ENCODE assay signal across 20 mouse cellular contexts in genomic region chr6:97303277-97304109, GRCm38 (mm10). TPM values are rescaled to one million over a fixed set of nuclear protein-coding genes. Genes with fewer than 3 reads are reported as not detected.
A peak's percentile ranks its signal among the peaks of the same experiment; 100 is the strongest.
DNase-seq lines count a peak whose midpoint lies in the region; ATAC-seq and TF ChIP-seq lines count a peak whose summit lies in the region.
"Had no signal": no experiment of that assay in that cellular context is flagged by ENCODE, and none has a peak within 500 bp of the region (broad histone marks: within the 10 kb centered on the region; RNA-seq: fewer than 3 reads in every experiment).

No protein-coding gene starts in this region.

- H3K9me3 ChIP-seq in hindbrain, embryonic 14.5 days (ENCODE audit: control insufficient read depth, low read length) = no peaks in the 10 kb centered on the region
- H3K9me3 ChIP-seq in hindbrain, embryonic 12.5 days (replicated peaks) = no peaks in the 10 kb centered on the region
- H3K9me3 ChIP-seq: embryonic facial prominence, embryonic 12.5 days; limb, embryonic 13.5 days; midbrain, embryonic 15.5 days had no signal

- TF ChIP-seq CTCF in layer of hippocampus, adult 2 months (conservative IDR thresholded peaks at IDR 0.05) = no peak
- TF ChIP-seq CTCF in thymus, adult 2 months (IDR thresholded peaks at IDR 0.05; ENCODE audit: borderline replicate concordance, control insufficient read depth, extremely low read depth, insufficient read depth, low read length, poor library complexity) = no peak

- H3K9ac ChIP-seq in hindbrain, embryonic 14.5 days = no peak overlapping the region
- no peak overlapping the region for H3K9ac ChIP-seq in hindbrain, embryonic 12.5 days
- H3K9ac ChIP-seq: embryonic facial prominence, embryonic 12.5 days; limb, embryonic 13.5 days; liver, postnatal 0 days; midbrain, embryonic 15.5 days had no signal

- no peak overlapping the region for H3K4me3 ChIP-seq in hindbrain, embryonic 14.5 days (replicated peaks; ENCODE audit: low read length)
- no peak overlapping the region for H3K4me3 ChIP-seq in hindbrain, embryonic 12.5 days
- no peak overlapping the region for H3K4me3 ChIP-seq in layer of hippocampus, adult 2 months
- H3K4me3 ChIP-seq in thymus, adult 2 months (ENCODE audit: control insufficient read depth, insufficient read depth, low read length) = no peak overlapping the region
- H3K4me3 ChIP-seq: embryonic facial prominence, embryonic 12.5 days; limb, embryonic 13.5 days; midbrain, embryonic 15.5 days had no signal

- 67% methylated on average over 9 of the region's 9 CpGs for WGBS in hindbrain, embryonic 14.5 days
- WGBS in hindbrain, embryonic 12.5 days = 77% methylated on average over 9 of the region's 9 CpGs
- WGBS in thymus, adult 2 months = 97% methylated on average over 9 of the region's 9 CpGs

- H3K36me3 ChIP-seq in hindbrain, embryonic 14.5 days (replicated peaks; ENCODE audit: control insufficient read depth, insufficient read depth) = peaks cover 37% of the 10 kb centered on the region
- peaks cover 35% of the 10 kb centered on the region for H3K36me3 ChIP-seq in hindbrain, embryonic 12.5 days
- no peaks in the 10 kb centered on the region for H3K36me3 ChIP-seq in thymus, adult 2 months (ENCODE audit: control insufficient read depth, insufficient read depth, low read length)
- H3K36me3 ChIP-seq: embryonic facial prominence, embryonic 12.5 days had no signal

- H3K27ac ChIP-seq in hindbrain, embryonic 14.5 days = no peak overlapping the region
- no peak overlapping the region for H3K27ac ChIP-seq in hindbrain, embryonic 12.5 days
- H3K27ac ChIP-seq in layer of hippocampus, adult 2 months = peak overlapping the region; percentile 77
- H3K27ac ChIP-seq in thymus, adult 2 months (ENCODE audit: control insufficient read depth, insufficient read depth, low read length) = no peak overlapping the region
- H3K27ac ChIP-seq: embryonic facial prominence, embryonic 12.5 days; limb, embryonic 13.5 days; midbrain, embryonic 15.5 days had no signal

- H3K4me2 ChIP-seq in hindbrain, embryonic 14.5 days (replicated peaks) = no peak overlapping the region
- no peak overlapping the region for H3K4me2 ChIP-seq in hindbrain, embryonic 12.5 days (replicated peaks)
- H3K4me2 ChIP-seq: embryonic facial prominence, embryonic 12.5 days; heart, embryonic 11.5 days; limb, embryonic 13.5 days; midbrain, embryonic 15.5 days had no signal

- no peaks in the 10 kb centered on the region for H3K4me1 ChIP-seq in hindbrain, embryonic 14.5 days (replicated peaks; ENCODE audit: control insufficient read depth, insufficient read depth, low read length)
- H3K4me1 ChIP-seq in hindbrain, embryonic 12.5 days = 0 out of 2 replicates have a peak, but pooled peaks cover 3% of the 10 kb centered on the region
- H3K4me1 ChIP-seq in thymus, adult 2 months (replicated peaks; ENCODE audit: control insufficient read depth, insufficient read depth, low read length) = peaks cover 14% of the 10 kb centered on the region
- H3K4me1 ChIP-seq: embryonic facial prominence, embryonic 12.5 days; midbrain, embryonic 15.5 days had no signal

- DNase-seq in hindbrain, embryonic 14.5 days (ENCODE audit: low spot score) = peak; percentile 47
- DNase-seq in brain, adult 2 months (ENCODE audit: low read depth, low spot score) = peak; percentile 75
- DNase-seq in cerebellum, adult 8-10 months = peak; percentile 16
- peak; percentile 39 to 56 for DNase-seq in layer of hippocampus, adult 2 months (ENCODE audit: low spot score in 2 of 2)
- no peak for DNase-seq in thymus, adult 2 months
- DNase-seq in kidney, postnatal 14 days = no peak
- DNase-seq: kidney, adult 9 months; liver, postnatal 0 days; lung, postnatal 4 days; thymus, adult 18-20 months had no signal

- ATAC-seq in hindbrain, embryonic 14.5 days (ENCODE audit: low FRiP score) = no peak; the same call in 1 of the 2 replicates
- ATAC-seq in hindbrain, embryonic 12.5 days (ENCODE audit: low FRiP score) = no peak
- no peak for ATAC-seq in megakaryocyte, adult 5-6 weeks (ENCODE audit: poor library complexity, severe bottlenecking)
- ATAC-seq: liver, postnatal 0 days; midbrain, embryonic 15.5 days had no signal

- TF ChIP-seq POLR2A in thymus, adult 2 months (IDR thresholded peaks at IDR 0.05; ENCODE audit: control insufficient read depth, extremely low read depth, insufficient read depth, low read length, poor library complexity) = no peak

- no peaks in the 10 kb centered on the region for H3K27me3 ChIP-seq in hindbrain, embryonic 14.5 days (ENCODE audit: control insufficient read depth, insufficient read depth, low read length)
- H3K27me3 ChIP-seq in hindbrain, embryonic 12.5 days = no peaks in the 10 kb centered on the region
- H3K27me3 ChIP-seq in thymus, adult 2 months (ENCODE audit: control insufficient read depth, insufficient read depth, low read length) = no peaks in the 10 kb centered on the region
- H3K27me3 ChIP-seq: embryonic facial prominence, embryonic 12.5 days; limb, embryonic 13.5 days; midbrain, embryonic 15.5 days had no signal

RNA-seq across cellular contexts. Expression of gene Lmod3, which starts 50.9 kb away (rescaled TPM):
- polyA plus RNA-seq in hindbrain, embryonic 14.5 days (2014; fragmentation: Nextera tagmentation; extraction: Ambion mirVana) = not detected in 2 replicates
- 0.31 and 2.1 TPM in 2 replicates for polyA plus RNA-seq in hindbrain, embryonic 12.5 days (2016; fragmentation: Nextera tagmentation; extraction: Ambion mirVana)
- total RNA-seq in layer of hippocampus, adult 2 months (2021) = not detected
- total RNA-seq in megakaryocyte, adult 5-6 weeks (2015) = not detected in 2 replicates
- not detected in 2 replicates for total RNA-seq in megakaryocyte, adult 5-6 weeks (2017)
- polyA plus RNA-seq in thymus, adult 2 months (2012; rRNA removed) = 0.14 and 0.73 TPM in 2 replicates
- total RNA-seq: hematopoietic stem cell, adult 5-6 weeks; left cerebral cortex, adult 18-20 months; MEL; neutrophil, adult 5-6 weeks had no signal
- polyA plus RNA-seq: midbrain, embryonic 15.5 days had no signal

Comparison
In these comparisons a context has a peak if more than half of its experiments do, and no peak if none do; other contexts are left out.
1. DNase-seq: peak in hindbrain, embryonic 14.5 days (single experiment), brain, adult 2 months (single experiment), cerebellum, adult 8-10 months (single experiment) and layer of hippocampus, adult 2 months (2 of 2); none in thymus, adult 2 months (single experiment) and kidney, postnatal 14 days (single experiment).